Mouse (Mus musculus): ENCODE results near the gene Tspoap1. TPM values are rescaled to one million over a fixed set of nuclear protein-coding genes. Genes with fewer than 3 reads are reported as not detected.

The Tspoap1 gene
- total and polyA plus RNA-seq, 3 experiments = 12.3 to 36.9 (median 12.8) TPM

GRCm38 (mm10) chr11:87770989-87771388 is 10.6 kb downstream of the Tspoap1 start:
- Histone ChIP-seq H3K36me3 (replicated peaks in 1 of 2; ENCODE audit: control insufficient read depth in 1 of 2, insufficient read depth in 1 of 2, low read length in 1 of 2) (peaks cover 76 to 97% of the 10 kb centered on the region in 2 experiments), H3K27ac (ENCODE audit: insufficient read depth, low read depth) (no peak overlapping the region), H3K79me2 (replicated peaks; ENCODE audit: control insufficient read depth, extremely low read depth, insufficient read depth, poor library complexity, severe bottlenecking) (no peaks in the 10 kb centered on the region), H3K4me3 (replicated peaks in 1 of 3; ENCODE audit: low read depth in 2 of 3, low read length in 2 of 3, poor library complexity in 1 of 3) (no peak overlapping the region), H3K9me3 (replicated peaks; ENCODE audit: low read length) (no peaks in the 10 kb centered on the region), H3K4me1 (ENCODE audit: control insufficient read depth in 1 of 2, insufficient read depth in 2 of 2) (peaks cover 0 to 13% of the 10 kb centered on the region in 2 experiments; a peak in 2 of 4 replicates), H3K27me3 (replicated peaks) (no peaks in the 10 kb centered on the region), H3K9ac (ENCODE audit: insufficient read depth, low read depth) (no peak overlapping the region), H3K4me2 (ENCODE audit: insufficient read depth, low read depth, poor library complexity, severe bottlenecking) (no peak overlapping the region)
- TF ChIP-seq MAZ (IDR thresholded peaks at IDR 0.05; ENCODE audit: low read depth, low read length) = no peak
- 0 out of 2 replicates have a peak, but pooled peaks have one; percentile 9 for TF ChIP-seq NELFE (IDR thresholded peaks at IDR 0.05; ENCODE audit: low read depth, low read length)
- TF ChIP-seq ZKSCAN1 (IDR thresholded peaks at IDR 0.05; ENCODE audit: borderline replicate concordance, low read depth, low read length) = no peak
- TF ChIP-seq SMC3 (IDR thresholded peaks at IDR 0.05; ENCODE audit: low read depth, low read length) = peak; percentile 99
- peak; percentile 96 for TF ChIP-seq ZC3H11A (IDR thresholded peaks at IDR 0.05; ENCODE audit: low read depth, low read length)
- no peak for TF ChIP-seq CHD1 (IDR thresholded peaks at IDR 0.05; ENCODE audit: low read depth, low read length)
- TF ChIP-seq RAD21 (IDR thresholded peaks at IDR 0.05; ENCODE audit: low read depth, low read length) = peak; percentile 99
- no peak for TF ChIP-seq MAFK (IDR thresholded peaks at IDR 0.05; ENCODE audit: insufficient replicate concordance, low read length)
- no peak for TF ChIP-seq HCFC1 (IDR thresholded peaks at IDR 0.05; ENCODE audit: low read depth, low read length)
- TF ChIP-seq MXI1 (IDR thresholded peaks at IDR 0.05; ENCODE audit: low read depth, low read length) = no peak
- TF ChIP-seq UBTF (IDR thresholded peaks at IDR 0.05; ENCODE audit: low read depth, low read length) = no peak
- no peak for TF ChIP-seq IRF4 (IDR thresholded peaks at IDR 0.05; ENCODE audit: low read depth, low read length)
- TF ChIP-seq ZNF384 (IDR thresholded peaks at IDR 0.05; ENCODE audit: low read depth, low read length) = no peak
- TF ChIP-seq CTCF (conservative IDR thresholded peaks at IDR 0.05 in 1 of 2, IDR thresholded peaks at IDR 0.05 in 1 of 2; ENCODE audit: low read depth in 2 of 2, low read length in 2 of 2) = peak; percentile 95 to 99
- no peak for TF ChIP-seq ETS1 (conservative IDR thresholded peaks at IDR 0.05; ENCODE audit: low read depth, low read length)
- dilution Hi-C loops (cut with MboI; ENCODE audit: extremely low pct_ligation_motif_present, extremely low pct_unique_long_range_greater_than_20kb, low sequenced_read_pairs) (no loop called here), in situ Hi-C loops (cut with MboI; ENCODE audit: low pct_ligation_motif_present, low pct_unique_long_range_greater_than_20kb, low sequenced_read_pairs) (no loop called here)
- DNase-seq (ENCODE audit: extremely low read depth) = peak; percentile 87

- H3K9me3 ChIP-seq (replicated peaks; ENCODE audit: low read length) = no peaks in the 10 kb centered on the region
- H3K27ac ChIP-seq (ENCODE audit: insufficient read depth, low read depth) = no peak overlapping the region
- H3K36me3 ChIP-seq (replicated peaks in 1 of 2; ENCODE audit: control insufficient read depth in 1 of 2, insufficient read depth in 1 of 2, low read length in 1 of 2) = peaks cover 79 to 97% of the 10 kb centered on the region in 2 experiments
- dilution Hi-C loops (cut with MboI; ENCODE audit: extremely low pct_ligation_motif_present, extremely low pct_unique_long_range_greater_than_20kb, low sequenced_read_pairs) (no loop called here), in situ Hi-C loops (cut with MboI; ENCODE audit: low pct_ligation_motif_present, low pct_unique_long_range_greater_than_20kb, low sequenced_read_pairs) (no loop called here)
- no peak for DNase-seq (ENCODE audit: extremely low read depth)
- TF ChIP-seq SMC3 (IDR thresholded peaks at IDR 0.05; ENCODE audit: low read depth, low read length) (no peak), CHD1 (IDR thresholded peaks at IDR 0.05; ENCODE audit: low read depth, low read length) (no peak), RAD21 (IDR thresholded peaks at IDR 0.05; ENCODE audit: low read depth, low read length) (no peak), JUN (IDR thresholded peaks at IDR 0.05; ENCODE audit: insufficient read depth, low read depth, low read length) (no peak), ELF1 (IDR thresholded peaks at IDR 0.05; ENCODE audit: low read depth, low read length) (no peak), UBTF (IDR thresholded peaks at IDR 0.05; ENCODE audit: low read depth, low read length) (no peak), MXI1 (IDR thresholded peaks at IDR 0.05; ENCODE audit: low read depth, low read length) (no peak), RCOR1 (conservative IDR thresholded peaks at IDR 0.05; ENCODE audit: low read depth, low read length) (no peak), MAZ (IDR thresholded peaks at IDR 0.05; ENCODE audit: low read depth, low read length) (no peak), NELFE (IDR thresholded peaks at IDR 0.05; ENCODE audit: low read depth, low read length) (no peak), MYC (IDR thresholded peaks at IDR 0.05; ENCODE audit: low read depth, low read length) (no peak), MAX (IDR thresholded peaks at IDR 0.05; ENCODE audit: low read length) (no peak), MEF2A (IDR thresholded peaks at IDR 0.05; ENCODE audit: borderline replicate concordance, low read depth, low read length) (no peak), TBP (conservative IDR thresholded peaks at IDR 0.05; ENCODE audit: low read depth, low read length) (no peak)
- peaks cover 0 to 13% of the 10 kb centered on the region in 2 experiments; a peak in 2 of 4 replicates for H3K4me1 ChIP-seq (ENCODE audit: control insufficient read depth in 1 of 2, insufficient read depth in 2 of 2)
- no peaks in the 10 kb centered on the region for H3K27me3 ChIP-seq (replicated peaks)
- no peak overlapping the region for H3K4me2 ChIP-seq (ENCODE audit: insufficient read depth, low read depth, poor library complexity, severe bottlenecking)
- H3K79me2 ChIP-seq (replicated peaks; ENCODE audit: control insufficient read depth, extremely low read depth, insufficient read depth, poor library complexity, severe bottlenecking) = no peaks in the 10 kb centered on the region
- no peak overlapping the region for H3K4me3 ChIP-seq (replicated peaks in 1 of 3; ENCODE audit: low read depth in 2 of 3, low read length in 2 of 3, poor library complexity in 1 of 3)
- no peak overlapping the region for H3K9ac ChIP-seq (ENCODE audit: insufficient read depth, low read depth)
These were observed 12.0 kb downstream of the Tspoap1 start for GRCm38 (mm10) chr11:87772354-87772753.

Data from CH12.LX (cell line).